Mouse (Mus musculus): ENCODE data around the gene Sorbs2. TPM values are rescaled to one million over a fixed set of nuclear protein-coding genes. Genes with fewer than 3 reads are reported as not detected.

Gene Sorbs2
- polyA plus RNA-seq, 1 experiment: 0.09 TPM

DNA sequence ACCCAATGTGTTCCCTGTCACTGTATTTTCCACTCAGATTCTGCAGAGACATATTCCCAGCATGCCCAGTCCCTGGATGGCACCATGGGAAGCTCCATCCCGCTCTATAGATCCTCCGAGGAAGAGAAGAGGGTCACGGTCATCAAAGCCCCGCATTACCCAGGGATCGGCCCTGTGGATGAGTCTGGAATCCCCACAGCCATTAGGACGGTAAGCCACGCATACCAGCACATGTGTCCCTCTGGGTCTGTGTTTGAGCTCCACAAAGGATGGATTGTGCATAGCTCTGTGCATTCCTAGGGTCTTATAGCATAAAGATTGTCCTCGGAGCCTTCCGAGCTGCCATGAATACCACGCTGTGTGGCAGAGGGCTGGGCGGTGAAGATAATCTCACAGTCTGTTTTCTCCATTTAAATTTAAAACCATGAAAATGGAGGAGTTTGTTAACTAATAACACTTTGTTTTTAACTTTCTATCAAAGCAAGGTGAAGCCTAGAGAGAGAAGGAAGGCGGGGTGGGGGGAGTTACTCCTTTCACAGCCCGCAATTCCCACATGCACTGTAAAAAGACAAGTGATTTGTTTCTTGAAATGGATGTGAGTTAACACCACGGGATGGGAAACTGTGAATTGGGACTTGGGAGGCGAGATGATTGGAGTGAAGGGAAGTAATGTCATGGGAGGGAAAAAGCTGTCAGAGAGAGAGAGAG is 255.5 kb downstream of the Sorbs2 start:
- H3K79me2 ChIP-seq (ENCODE audit: control insufficient read depth, insufficient read depth): no peaks in the 10 kb centered on the region
- H3K4me3 ChIP-seq (ENCODE audit: insufficient read depth, poor library complexity, severe bottlenecking): no peak overlapping the region
- H3ac ChIP-seq (ENCODE audit: control insufficient read depth, insufficient read length, low read depth): no peak overlapping the region
- H3K27me3 ChIP-seq (ENCODE audit: control insufficient read depth, insufficient read depth, insufficient read length): no peaks in the 10 kb centered on the region
- H3K36me3 ChIP-seq (ENCODE audit: control insufficient read depth, insufficient read depth): no peaks in the 10 kb centered on the region
- no peaks in the 10 kb centered on the region for H3K79me3 ChIP-seq (ENCODE audit: low read depth)
- TF ChIP-seq CTCF (IDR thresholded peaks at IDR 0.05; ENCODE audit: control insufficient read depth, insufficient read depth, insufficient read length) (no peak), MYOG (IDR thresholded peaks at IDR 0.05; ENCODE audit: control insufficient read depth, extremely low read depth, insufficient read length) (no peak), FOSL1 (IDR thresholded peaks at IDR 0.05; ENCODE audit: insufficient read depth, low read length, poor library complexity, severe bottlenecking) (no peak), MYOD1 (IDR thresholded peaks at IDR 0.05; ENCODE audit: control insufficient read depth, insufficient read length, low read depth) (no peak), MAX (IDR thresholded peaks at IDR 0.05) (no peak), USF1 (IDR thresholded peaks at IDR 0.05; ENCODE audit: low read depth) (no peak), CEBPB (IDR thresholded peaks at IDR 0.05; ENCODE audit: low read depth) (no peak)

GRCm38 (mm10) chr8:45763690-45764342 is 256.2 kb downstream of the Sorbs2 start:
- Histone ChIP-seq H3K27me3 (ENCODE audit: control insufficient read depth, insufficient read depth, insufficient read length) (no peaks in the 10 kb centered on the region), H3K36me3 (ENCODE audit: control insufficient read depth, insufficient read depth) (no peaks in the 10 kb centered on the region), H3K4me3 (ENCODE audit: insufficient read depth, poor library complexity, severe bottlenecking) (no peak overlapping the region), H3K79me3 (ENCODE audit: low read depth) (no peaks in the 10 kb centered on the region), H3ac (ENCODE audit: control insufficient read depth, insufficient read length, low read depth) (no peak overlapping the region), H3K79me2 (ENCODE audit: control insufficient read depth, insufficient read depth) (no peaks in the 10 kb centered on the region)
- TF ChIP-seq MYOD1 (IDR thresholded peaks at IDR 0.05; ENCODE audit: control insufficient read depth, insufficient read length, low read depth) (no peak), MAX (IDR thresholded peaks at IDR 0.05) (no peak), CTCF (IDR thresholded peaks at IDR 0.05; ENCODE audit: control insufficient read depth, insufficient read depth, insufficient read length) (no peak), FOSL1 (IDR thresholded peaks at IDR 0.05; ENCODE audit: insufficient read depth, low read length, poor library complexity, severe bottlenecking) (no peak), MYOG (IDR thresholded peaks at IDR 0.05; ENCODE audit: control insufficient read depth, extremely low read depth, insufficient read length) (no peak), USF1 (IDR thresholded peaks at IDR 0.05; ENCODE audit: low read depth) (no peak)

DNA sequence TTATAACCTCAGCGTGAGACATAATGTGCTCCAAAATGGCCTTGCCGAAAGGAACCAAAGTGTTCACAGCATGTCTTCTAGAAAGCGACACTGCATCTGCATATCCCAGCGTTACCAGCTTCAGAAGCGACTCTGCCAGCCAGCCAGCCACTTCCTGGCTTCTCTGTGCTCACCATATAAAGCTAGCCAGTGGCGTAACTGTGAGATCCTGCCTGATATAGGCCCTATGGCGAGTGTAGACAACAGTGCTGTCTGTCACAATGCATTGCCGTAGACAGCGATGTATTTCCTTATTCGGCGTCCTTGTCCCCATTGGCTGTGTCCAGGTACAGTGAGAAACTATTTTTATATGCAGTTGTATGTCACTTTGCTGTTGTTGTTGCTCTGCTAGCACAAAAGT is 258.6 kb downstream of the Sorbs2 start:
- H3ac ChIP-seq (ENCODE audit: control insufficient read depth, insufficient read length, low read depth): no peak overlapping the region
- no peak overlapping the region for H3K4me3 ChIP-seq (ENCODE audit: insufficient read depth, poor library complexity, severe bottlenecking)
- H3K79me3 ChIP-seq (ENCODE audit: low read depth): no peaks in the 10 kb centered on the region
- no peaks in the 10 kb centered on the region for H3K27me3 ChIP-seq (ENCODE audit: control insufficient read depth, insufficient read depth, insufficient read length)
- no peaks in the 10 kb centered on the region for H3K79me2 ChIP-seq (ENCODE audit: control insufficient read depth, insufficient read depth)
- no peak for TF ChIP-seq CEBPB (IDR thresholded peaks at IDR 0.05; ENCODE audit: low read depth)
- TF ChIP-seq MYOG (IDR thresholded peaks at IDR 0.05; ENCODE audit: control insufficient read depth, extremely low read depth, insufficient read length): no peak
- TF ChIP-seq FOSL1 (IDR thresholded peaks at IDR 0.05; ENCODE audit: insufficient read depth, low read length, poor library complexity, severe bottlenecking): no peak
- no peak for TF ChIP-seq MAX (IDR thresholded peaks at IDR 0.05)
- no peak for TF ChIP-seq CTCF (IDR thresholded peaks at IDR 0.05; ENCODE audit: control insufficient read depth, insufficient read depth, insufficient read length)
- no peak for TF ChIP-seq USF1 (IDR thresholded peaks at IDR 0.05; ENCODE audit: low read depth)
- no peak for TF ChIP-seq MYOD1 (IDR thresholded peaks at IDR 0.05; ENCODE audit: control insufficient read depth, insufficient read length, low read depth)
- no peaks in the 10 kb centered on the region for H3K36me3 ChIP-seq (ENCODE audit: control insufficient read depth, insufficient read depth)

GRCm38 (mm10) chr8:45774841-45775240 is 267.3 kb downstream of the Sorbs2 start:
- TF ChIP-seq MYOG (IDR thresholded peaks at IDR 0.05; ENCODE audit: control insufficient read depth, extremely low read depth, insufficient read length) (no peak), CTCF (IDR thresholded peaks at IDR 0.05; ENCODE audit: control insufficient read depth, insufficient read depth, insufficient read length) (no peak), FOSL1 (IDR thresholded peaks at IDR 0.05; ENCODE audit: insufficient read depth, low read length, poor library complexity, severe bottlenecking) (no peak), MAX (IDR thresholded peaks at IDR 0.05) (no peak), CEBPB (IDR thresholded peaks at IDR 0.05; ENCODE audit: low read depth) (no peak)

GRCm38 (mm10) chr8:45775481-45775880 is 267.9 kb downstream of the Sorbs2 start:
- Histone ChIP-seq H3K79me2 (ENCODE audit: control insufficient read depth, insufficient read depth) (no peaks in the 10 kb centered on the region), H3ac (ENCODE audit: control insufficient read depth, insufficient read length, low read depth) (no peak overlapping the region), H3K36me3 (ENCODE audit: control insufficient read depth, insufficient read depth) (no peaks in the 10 kb centered on the region), H3K79me3 (ENCODE audit: low read depth) (no peaks in the 10 kb centered on the region), H3K4me3 (ENCODE audit: insufficient read depth, poor library complexity, severe bottlenecking) (no peak overlapping the region), H3K27me3 (ENCODE audit: control insufficient read depth, insufficient read depth, insufficient read length) (no peaks in the 10 kb centered on the region)
- TF ChIP-seq MYOD1 (IDR thresholded peaks at IDR 0.05; ENCODE audit: control insufficient read depth, insufficient read length, low read depth) (no peak), USF1 (IDR thresholded peaks at IDR 0.05; ENCODE audit: low read depth) (no peak), FOSL1 (IDR thresholded peaks at IDR 0.05; ENCODE audit: insufficient read depth, low read length, poor library complexity, severe bottlenecking) (no peak), MYOG (IDR thresholded peaks at IDR 0.05; ENCODE audit: control insufficient read depth, extremely low read depth, insufficient read length) (no peak), MAX (IDR thresholded peaks at IDR 0.05) (no peak), CTCF (IDR thresholded peaks at IDR 0.05; ENCODE audit: control insufficient read depth, insufficient read depth, insufficient read length) (no peak), CEBPB (IDR thresholded peaks at IDR 0.05; ENCODE audit: low read depth) (no peak)

More at GRCm38 (mm10) chr8:45774841-45775240, 267.3 kb downstream of the Sorbs2 start:
- no peak overlapping the region for H3K4me3 ChIP-seq (ENCODE audit: insufficient read depth, poor library complexity, severe bottlenecking)
- H3ac ChIP-seq (ENCODE audit: control insufficient read depth, insufficient read length, low read depth): no peak overlapping the region
- no peaks in the 10 kb centered on the region for H3K79me3 ChIP-seq (ENCODE audit: low read depth)
- H3K79me2 ChIP-seq (ENCODE audit: control insufficient read depth, insufficient read depth): no peaks in the 10 kb centered on the region
- no peaks in the 10 kb centered on the region for H3K36me3 ChIP-seq (ENCODE audit: control insufficient read depth, insufficient read depth)
- H3K27me3 ChIP-seq (ENCODE audit: control insufficient read depth, insufficient read depth, insufficient read length): no peaks in the 10 kb centered on the region
